Mouse (Mus musculus): ENCODE results near the gene Nlgn2. TPM values are rescaled to one million over a fixed set of nuclear protein-coding genes. Genes with fewer than 3 reads are reported as not detected.
"Not testable (repeated sequence)": the region's sequence is repeated elsewhere in the genome, so short reads cannot be mapped to it uniquely, and the experiment has no call there.

Gene Nlgn2
- polyA plus RNA-seq, 1 experiment from 2014 or later, result 11.4 TPM

DNA sequence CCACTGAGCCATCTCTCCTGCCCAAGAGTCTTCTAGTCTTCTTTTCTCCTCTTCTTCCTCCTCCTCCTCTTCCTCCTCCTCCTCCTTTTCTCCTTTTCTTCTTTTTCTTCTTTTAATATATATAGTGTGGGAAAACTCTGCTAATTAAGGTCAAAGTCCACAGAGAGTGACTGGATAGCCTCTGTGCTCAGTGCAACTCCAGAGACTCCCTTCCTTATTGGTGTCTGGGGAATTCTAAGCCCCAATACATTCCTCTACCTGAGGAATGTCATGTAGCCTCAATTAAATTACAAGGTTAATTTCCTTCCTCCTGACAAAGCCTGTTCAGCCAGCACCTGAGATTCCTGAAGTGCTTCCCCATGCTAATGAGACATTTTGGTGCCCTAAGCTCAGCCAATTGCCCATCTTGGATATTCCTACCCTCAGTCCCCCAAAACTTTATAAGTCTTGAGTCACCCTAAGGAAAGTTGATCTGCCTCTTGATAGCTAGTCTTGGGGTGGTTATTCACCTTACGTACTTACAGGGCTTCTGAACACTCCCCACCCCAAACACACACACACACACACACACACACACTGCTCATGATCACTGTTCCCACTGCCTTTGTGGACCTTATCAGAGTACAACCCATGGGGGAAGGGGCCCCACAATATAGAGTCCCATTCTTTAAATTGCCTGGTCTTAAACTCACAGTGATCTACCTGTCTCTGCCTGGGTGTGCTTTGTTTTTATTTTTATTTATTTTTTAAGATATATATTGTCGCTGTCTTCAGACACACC lies 32.9 kb upstream of the Nlgn2 start:
- no peak overlapping the region for H3K27ac ChIP-seq (ENCODE audit: low read depth, low read length)
- DNase-seq (ENCODE audit: low spot score) (no peak), ATAC-seq (ENCODE audit: insufficient read depth, low FRiP score, low TSS enrichment) (no peak)
- no peaks in the 10 kb centered on the region for H3K4me1 ChIP-seq (ENCODE audit: control insufficient read depth, insufficient read depth, low read length)
- H3K27me3 ChIP-seq (ENCODE audit: control insufficient read depth, insufficient read depth, low read length), result no peaks in the 10 kb centered on the region
- WGBS, result 94% methylated on average over 2 of the region's 2 CpGs
- H3K9ac ChIP-seq (ENCODE audit: low read length), result no peak overlapping the region
- H3K9me3 ChIP-seq (ENCODE audit: control insufficient read depth, low read length), result no peaks in the 10 kb centered on the region
- H3K36me3 ChIP-seq (ENCODE audit: control insufficient read depth, insufficient read depth, low read length), result no peaks in the 10 kb centered on the region
- H3K4me2 ChIP-seq (ENCODE audit: low read depth), result no peak overlapping the region
- no peak overlapping the region for H3K4me3 ChIP-seq (ENCODE audit: low read depth, low read length)

GRCm38 (mm10) chr11:69867335-69867734 lies 29.8 kb upstream of the Nlgn2 start:
- no peaks in the 10 kb centered on the region for H3K27me3 ChIP-seq (ENCODE audit: control insufficient read depth, insufficient read depth, low read length)
- no peaks in the 10 kb centered on the region for H3K36me3 ChIP-seq (ENCODE audit: control insufficient read depth, insufficient read depth, low read length)
- no peaks in the 10 kb centered on the region for H3K9me3 ChIP-seq (ENCODE audit: control insufficient read depth, low read length)
- H3K4me1 ChIP-seq (ENCODE audit: control insufficient read depth, insufficient read depth, low read length), result no peaks in the 10 kb centered on the region
- DNase-seq (ENCODE audit: low spot score) (no peak), ATAC-seq (ENCODE audit: insufficient read depth, low FRiP score, low TSS enrichment) (no peak)
- no peak overlapping the region for H3K4me2 ChIP-seq (ENCODE audit: low read depth)
- 73% methylated on average over 9 of the region's 9 CpGs for WGBS
- H3K9ac ChIP-seq (ENCODE audit: low read length), result no peak overlapping the region
- no peak overlapping the region for H3K27ac ChIP-seq (ENCODE audit: low read depth, low read length)
- H3K4me3 ChIP-seq (ENCODE audit: low read depth, low read length), result no peak overlapping the region

GRCm38 (mm10) chr11:69865561-69865960 lies 28.0 kb upstream of the Nlgn2 start:
- Histone ChIP-seq H3K4me1 (ENCODE audit: control insufficient read depth, insufficient read depth, low read length) (no peaks in the 10 kb centered on the region), H3K36me3 (ENCODE audit: control insufficient read depth, insufficient read depth, low read length) (no peaks in the 10 kb centered on the region), H3K4me2 (ENCODE audit: low read depth) (no peak overlapping the region), H3K9ac (ENCODE audit: low read length) (no peak overlapping the region), H3K27ac (ENCODE audit: low read depth, low read length) (no peak overlapping the region), H3K9me3 (ENCODE audit: control insufficient read depth, low read length) (no peaks in the 10 kb centered on the region), H3K27me3 (ENCODE audit: control insufficient read depth, insufficient read depth, low read length) (no peaks in the 10 kb centered on the region), H3K4me3 (ENCODE audit: low read depth, low read length) (no peak overlapping the region)
- DNase-seq (ENCODE audit: low spot score), result no peak
- ATAC-seq (ENCODE audit: insufficient read depth, low FRiP score, low TSS enrichment), result no peak
- WGBS, result 87% methylated on average over 9 of the region's 9 CpGs

- Histone ChIP-seq H3K27ac (ENCODE audit: low read depth, low read length) (no peak overlapping the region), H3K4me1 (ENCODE audit: control insufficient read depth, insufficient read depth, low read length) (no peaks in the 10 kb centered on the region), H3K27me3 (ENCODE audit: control insufficient read depth, insufficient read depth, low read length) (peaks cover under 1% of the 10 kb centered on the region), H3K9me3 (ENCODE audit: control insufficient read depth, low read length) (no peaks in the 10 kb centered on the region), H3K4me2 (ENCODE audit: low read depth) (no peak overlapping the region), H3K9ac (ENCODE audit: low read length) (no peak overlapping the region), H3K4me3 (ENCODE audit: low read depth, low read length) (no peak overlapping the region), H3K36me3 (ENCODE audit: control insufficient read depth, insufficient read depth, low read length) (no peaks in the 10 kb centered on the region)
- WGBS, result 61% methylated on average over 8 of the region's 8 CpGs
- DNase-seq (ENCODE audit: low spot score) (no peak), ATAC-seq (ENCODE audit: insufficient read depth, low FRiP score, low TSS enrichment) (no peak)
Observed at GRCm38 (mm10) chr11:69864138-69864860, 26.7 kb upstream of the Nlgn2 start.

DNA sequence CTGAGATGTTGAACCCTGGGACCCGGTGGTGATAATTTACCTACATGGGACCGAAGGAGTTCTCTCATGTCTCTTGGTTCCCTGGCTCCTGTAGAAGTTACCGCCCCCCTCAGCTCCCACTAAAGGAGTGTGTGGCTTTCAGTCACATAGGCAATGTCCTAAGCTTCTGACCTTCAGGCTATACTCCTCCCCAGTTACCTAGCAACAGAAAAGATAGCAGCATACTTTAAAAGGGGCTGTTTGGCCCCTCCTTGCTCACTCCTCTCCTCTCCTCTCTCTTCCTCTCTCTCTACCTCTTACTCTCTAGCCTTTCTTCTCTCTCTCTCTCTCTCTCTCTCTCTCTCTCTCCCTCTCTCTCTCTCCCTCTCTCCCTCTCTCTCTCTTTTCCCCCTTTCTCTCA lies 26.1 kb upstream of the Nlgn2 start:
- ATAC-seq (ENCODE audit: insufficient read depth, low FRiP score, low TSS enrichment); H3K27me3 ChIP-seq (ENCODE audit: control insufficient read depth, insufficient read depth, low read length); DNase-seq (ENCODE audit: low spot score); H3K36me3 ChIP-seq (ENCODE audit: control insufficient read depth, insufficient read depth, low read length); H3K9me3 ChIP-seq (ENCODE audit: control insufficient read depth, low read length); H3K9ac ChIP-seq (ENCODE audit: low read length); H3K4me1 ChIP-seq (ENCODE audit: control insufficient read depth, insufficient read depth, low read length); H3K4me2 ChIP-seq (ENCODE audit: low read depth); H3K4me3 ChIP-seq (ENCODE audit: low read depth, low read length); H3K27ac ChIP-seq (ENCODE audit: low read depth, low read length): not testable (repeated sequence)
- WGBS, result 78% methylated on average over 3 of the region's 3 CpGs

DNA sequence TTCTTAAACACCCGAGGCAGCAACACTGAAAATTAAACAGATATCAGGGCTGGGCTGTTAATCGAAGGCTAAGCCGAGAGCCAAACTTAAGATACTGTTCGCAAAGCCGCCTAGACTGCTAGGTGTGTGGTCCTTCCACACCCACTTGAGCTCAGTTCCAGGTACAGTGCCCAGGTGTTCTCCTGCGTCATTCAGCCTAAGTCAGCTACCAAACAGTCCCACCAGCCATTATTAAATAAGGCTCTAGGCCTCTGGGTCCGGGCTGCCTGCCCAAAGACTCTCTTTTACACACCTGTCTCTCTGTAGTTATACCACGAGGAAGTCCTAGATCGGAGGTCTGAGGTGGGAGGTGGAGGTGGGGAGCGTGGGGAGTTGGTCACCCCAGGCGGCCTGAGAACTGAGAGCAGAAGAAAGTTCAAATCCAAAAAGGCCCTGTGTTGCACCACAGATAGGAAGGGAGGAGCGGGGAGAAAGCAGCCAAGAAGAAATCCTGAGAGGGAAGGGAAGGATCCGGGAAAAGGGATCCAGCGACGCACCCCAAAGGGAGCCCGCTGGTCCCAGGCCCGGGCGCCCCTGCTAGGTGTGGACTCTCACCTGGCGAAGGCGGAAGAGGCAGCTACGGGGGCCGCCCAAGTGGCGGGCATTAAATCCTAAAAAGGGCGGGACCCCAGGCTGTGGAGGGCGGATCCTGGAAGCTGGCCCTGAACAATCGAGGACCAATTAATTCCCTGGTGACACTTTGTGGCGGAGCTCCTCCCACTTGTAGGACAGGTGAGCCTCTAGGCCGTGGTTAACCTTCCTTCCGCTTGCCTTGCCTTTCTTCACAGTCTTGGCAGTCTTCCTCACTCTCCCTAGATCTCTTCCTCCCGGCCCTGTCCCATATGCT lies 20.8 kb upstream of the Nlgn2 start, which contains the start of gene Tnk1:
Gene Tnk1, minus strand, starts transcription at position 618 of the 886 bp plus-strand sequence.
- no peak for ATAC-seq (ENCODE audit: insufficient read depth, low FRiP score, low TSS enrichment)
- WGBS, result 20% methylated on average over 30 of the region's 30 CpGs
- Histone ChIP-seq H3K27me3 (ENCODE audit: control insufficient read depth, insufficient read depth, low read length) (peaks cover 13% of the 10 kb centered on the region), H3K9ac (ENCODE audit: low read length) (no peak within 1 kb of the TSS), H3K27ac (ENCODE audit: low read depth, low read length) (no peak within 1 kb of the TSS), H3K4me1 (ENCODE audit: control insufficient read depth, insufficient read depth, low read length) (no peaks in the 10 kb centered on the region), H3K36me3 (ENCODE audit: control insufficient read depth, insufficient read depth, low read length) (no peaks in the 10 kb centered on the region), H3K9me3 (ENCODE audit: control insufficient read depth, low read length) (no peaks in the 10 kb centered on the region), H3K4me2 (ENCODE audit: low read depth) (no peak within 1 kb of the TSS), H3K4me3 (ENCODE audit: low read depth, low read length) (no peak within 1 kb of the TSS)
- no peak for DNase-seq (ENCODE audit: low spot score)

- Histone ChIP-seq H3K27me3 (ENCODE audit: control insufficient read depth, insufficient read depth, low read length) (peaks cover 13% of the 10 kb centered on the region), H3K27ac (ENCODE audit: low read depth, low read length) (no peak overlapping the region), H3K4me2 (ENCODE audit: low read depth) (no peak overlapping the region), H3K36me3 (ENCODE audit: control insufficient read depth, insufficient read depth, low read length) (peaks cover 3% of the 10 kb centered on the region), H3K9me3 (ENCODE audit: control insufficient read depth, low read length) (no peaks in the 10 kb centered on the region), H3K4me3 (ENCODE audit: low read depth, low read length) (no peak overlapping the region), H3K4me1 (ENCODE audit: control insufficient read depth, insufficient read depth, low read length) (no peaks in the 10 kb centered on the region), H3K9ac (ENCODE audit: low read length) (no peak overlapping the region)
- DNase-seq (ENCODE audit: low spot score) (peak; percentile 69), ATAC-seq (ENCODE audit: insufficient read depth, low FRiP score, low TSS enrichment) (0 out of 2 replicates have a peak, but pooled peaks have one; percentile 63)
- WGBS, result 30% methylated on average over 16 of the region's 16 CpGs
Observed at GRCm38 (mm10) chr11:69855347-69855746, 17.8 kb upstream of the Nlgn2 start.

DNA sequence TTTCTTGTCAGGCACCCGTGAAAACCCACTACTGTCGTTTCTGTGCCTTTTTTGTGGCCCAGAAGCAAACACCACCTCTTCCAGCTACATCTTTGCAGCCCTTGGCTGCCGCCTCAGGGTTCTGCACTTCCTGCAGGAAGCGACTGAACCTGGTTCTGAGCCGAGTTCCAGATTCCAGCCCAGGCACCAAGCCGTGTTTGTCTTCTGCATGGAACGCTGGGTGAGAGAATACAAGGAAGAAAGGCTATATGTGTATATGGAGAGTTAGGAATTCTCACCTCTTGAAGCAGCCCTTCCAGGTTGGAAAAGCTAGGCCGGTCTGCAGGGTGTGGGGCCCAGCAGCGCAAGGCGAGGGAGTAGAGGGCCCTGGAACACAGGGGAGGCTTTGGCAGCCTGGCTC lies 17.1 kb upstream of the Nlgn2 start:
- ATAC-seq (ENCODE audit: insufficient read depth, low FRiP score, low TSS enrichment) (no peak), DNase-seq (ENCODE audit: low spot score) (no peak)
- H3K4me3 ChIP-seq (ENCODE audit: low read depth, low read length), result no peak overlapping the region
- no peak overlapping the region for H3K27ac ChIP-seq (ENCODE audit: low read depth, low read length)
- H3K36me3 ChIP-seq (ENCODE audit: control insufficient read depth, insufficient read depth, low read length), result peaks cover 6% of the 10 kb centered on the region
- peaks cover 13% of the 10 kb centered on the region for H3K27me3 ChIP-seq (ENCODE audit: control insufficient read depth, insufficient read depth, low read length)
- no peak overlapping the region for H3K9ac ChIP-seq (ENCODE audit: low read length)
- H3K4me2 ChIP-seq (ENCODE audit: low read depth), result no peak overlapping the region
- no peaks in the 10 kb centered on the region for H3K4me1 ChIP-seq (ENCODE audit: control insufficient read depth, insufficient read depth, low read length)
- WGBS, result 89% methylated on average over 10 of the region's 10 CpGs
- H3K9me3 ChIP-seq (ENCODE audit: control insufficient read depth, low read length), result no peaks in the 10 kb centered on the region
